Mouse (Mus musculus): ENCODE measurements at regions not wholly inside any gene's neighbourhood (a gene's known extent, or its start where the extent isn't known, plus 50 kb on each side); places are given as distances from the start of the nearest gene placed in this dataset.

DNA sequence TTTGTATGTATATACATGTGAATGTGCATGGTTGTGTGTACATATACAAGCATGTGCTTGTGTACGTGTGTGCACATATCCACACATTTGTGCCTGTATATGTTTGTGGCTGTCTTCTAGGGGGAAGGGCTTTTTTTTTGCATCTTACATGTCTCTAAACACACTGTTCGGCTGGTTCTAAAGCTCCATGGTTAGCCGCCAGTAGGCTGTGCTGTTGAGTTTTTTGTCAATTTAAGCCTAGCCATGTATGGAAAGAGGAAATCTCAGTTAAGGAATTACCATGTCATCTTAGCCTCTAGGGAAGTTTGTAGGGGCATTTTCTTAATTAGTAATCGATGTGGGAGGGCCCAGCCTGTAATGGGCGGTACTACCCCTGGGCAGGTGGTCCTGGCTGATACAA, 411.5 kb upstream of the Kcnab2 start:
- TF ChIP-seq CTCF (IDR thresholded peaks at IDR 0.05; ENCODE audit: low read depth, low read length): no peak
- no peak for TF ChIP-seq POLR2A (IDR thresholded peaks at IDR 0.05; ENCODE audit: borderline replicate concordance, low read depth, low read length)
- no peak overlapping the region for H3K4me3 ChIP-seq (ENCODE audit: insufficient read depth, low read length)

DNA sequence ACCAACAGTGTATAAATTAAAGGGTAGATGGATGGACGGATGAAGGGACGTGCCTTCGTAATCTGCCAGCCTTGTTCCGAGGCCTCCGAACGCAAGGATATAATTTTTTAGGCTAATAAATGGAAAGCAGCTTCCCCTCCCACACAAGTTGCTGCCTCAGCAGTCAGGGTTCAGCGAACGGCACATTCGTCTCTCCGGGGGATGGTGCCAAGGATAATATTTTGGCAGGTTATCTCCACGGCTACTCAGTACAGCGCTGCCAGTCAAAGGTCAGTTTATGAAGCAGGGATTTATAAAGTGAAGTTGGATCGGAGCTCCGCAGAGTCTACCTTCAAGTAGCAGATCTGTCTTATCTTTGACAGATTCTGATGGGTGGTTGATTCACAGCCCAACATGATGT, 410.6 kb upstream of the Kcnab2 start:
- no peaks in the 10 kb centered on the region for H3K4me1 ChIP-seq (ENCODE audit: control insufficient read depth, insufficient read depth, low read length)
- TF ChIP-seq POLR2A (IDR thresholded peaks at IDR 0.05; ENCODE audit: borderline replicate concordance, low read depth, low read length): no peak
- TF ChIP-seq CTCF (IDR thresholded peaks at IDR 0.05; ENCODE audit: low read depth, low read length): no peak
- no peak overlapping the region for H3K4me3 ChIP-seq (ENCODE audit: insufficient read depth, low read length)
- H3K27ac ChIP-seq (ENCODE audit: insufficient read depth, low read depth, low read length): no peak overlapping the region

More for the DNA sequence above, 411.5 kb upstream of the Kcnab2 start:
- H3K4me1 ChIP-seq (ENCODE audit: control insufficient read depth, insufficient read depth, low read length): no peaks in the 10 kb centered on the region
- H3K27ac ChIP-seq (ENCODE audit: insufficient read depth, low read depth, low read length): no peak overlapping the region

DNA sequence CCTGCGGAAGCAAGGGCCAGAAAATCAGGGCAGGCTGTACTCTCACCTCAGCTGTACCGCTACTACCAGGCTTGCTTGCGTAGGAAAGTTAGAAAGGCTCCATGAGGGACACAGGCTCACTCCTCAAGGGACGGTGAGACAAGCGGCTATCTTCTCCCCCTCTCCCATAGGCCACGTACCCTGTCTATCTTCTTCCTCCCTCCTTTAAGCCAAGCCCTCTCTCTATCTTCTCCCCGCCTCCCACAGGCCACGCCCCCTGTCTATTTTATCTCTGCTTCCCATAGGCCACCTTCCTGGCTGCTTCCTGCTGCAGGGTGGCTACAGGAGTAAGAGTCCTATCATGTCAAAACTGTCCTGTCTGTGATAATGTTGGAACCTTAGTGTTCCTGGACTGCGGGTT, 409.1 kb upstream of the Kcnab2 start:
- H3K27ac ChIP-seq (ENCODE audit: insufficient read depth, low read depth, low read length): no peak overlapping the region
- TF ChIP-seq POLR2A (IDR thresholded peaks at IDR 0.05; ENCODE audit: borderline replicate concordance, low read depth, low read length) (no peak), CTCF (IDR thresholded peaks at IDR 0.05; ENCODE audit: low read depth, low read length) (no peak)
- no peaks in the 10 kb centered on the region for H3K4me1 ChIP-seq (ENCODE audit: control insufficient read depth, insufficient read depth, low read length)
- no peak overlapping the region for H3K4me3 ChIP-seq (ENCODE audit: insufficient read depth, low read length)

DNA sequence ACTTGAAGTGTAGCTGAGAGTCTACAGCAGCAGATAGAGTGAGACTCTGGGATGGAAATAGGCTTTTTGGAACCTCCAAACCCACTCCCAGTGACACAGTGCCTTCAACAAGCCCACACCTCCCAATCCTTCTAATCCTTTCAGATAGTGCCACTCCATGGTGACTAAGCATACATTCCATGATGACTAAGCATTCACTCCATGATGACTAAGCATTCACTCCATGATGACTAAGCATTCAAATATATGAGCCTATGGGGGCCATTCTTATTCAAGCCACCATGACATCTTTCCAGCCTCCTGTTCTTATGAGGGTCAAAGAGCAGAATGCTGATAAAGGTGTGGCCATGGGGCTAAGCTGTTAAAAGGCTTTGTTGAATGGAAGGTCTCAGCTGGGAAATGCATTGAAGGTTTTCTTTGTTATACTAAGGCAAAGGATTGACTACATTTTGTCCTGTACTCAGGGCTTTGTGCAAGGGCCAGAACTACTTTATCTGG, 403.8 kb upstream of the Kcnab2 start:
- no peak for TF ChIP-seq POLR2A (IDR thresholded peaks at IDR 0.05; ENCODE audit: borderline replicate concordance, low read depth, low read length)
- no peak for TF ChIP-seq CTCF (IDR thresholded peaks at IDR 0.05; ENCODE audit: low read depth, low read length)
- no peak overlapping the region for H3K27ac ChIP-seq (ENCODE audit: insufficient read depth, low read depth, low read length)
- no peaks in the 10 kb centered on the region for H3K4me1 ChIP-seq (ENCODE audit: control insufficient read depth, insufficient read depth, low read length)
- no peak overlapping the region for H3K4me3 ChIP-seq (ENCODE audit: insufficient read depth, low read length)

DNA sequence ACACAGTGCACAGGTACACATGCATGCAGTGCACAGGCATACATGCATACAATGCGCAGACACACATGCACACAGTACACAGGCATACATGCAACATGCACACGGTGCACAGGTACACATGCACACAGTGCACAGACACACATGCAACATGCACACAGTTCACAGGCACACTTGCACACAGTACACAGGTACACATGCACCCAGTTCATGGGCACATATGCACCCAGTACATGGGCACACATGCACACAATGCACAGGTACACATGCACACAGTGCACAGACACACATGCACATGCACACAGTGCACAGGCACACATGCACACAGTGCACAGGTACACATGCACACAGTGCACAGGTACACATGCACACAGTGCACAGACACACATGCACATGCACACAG, 402.7 kb upstream of the Kcnab2 start:
- Histone ChIP-seq H3K27ac (ENCODE audit: insufficient read depth, low read depth, low read length) (no peak overlapping the region), H3K4me3 (ENCODE audit: insufficient read depth, low read length) (no peak overlapping the region), H3K4me1 (ENCODE audit: control insufficient read depth, insufficient read depth, low read length) (no peaks in the 10 kb centered on the region)
- no peak for TF ChIP-seq POLR2A (IDR thresholded peaks at IDR 0.05; ENCODE audit: borderline replicate concordance, low read depth, low read length)
- no peak for TF ChIP-seq CTCF (IDR thresholded peaks at IDR 0.05; ENCODE audit: low read depth, low read length)

DNA sequence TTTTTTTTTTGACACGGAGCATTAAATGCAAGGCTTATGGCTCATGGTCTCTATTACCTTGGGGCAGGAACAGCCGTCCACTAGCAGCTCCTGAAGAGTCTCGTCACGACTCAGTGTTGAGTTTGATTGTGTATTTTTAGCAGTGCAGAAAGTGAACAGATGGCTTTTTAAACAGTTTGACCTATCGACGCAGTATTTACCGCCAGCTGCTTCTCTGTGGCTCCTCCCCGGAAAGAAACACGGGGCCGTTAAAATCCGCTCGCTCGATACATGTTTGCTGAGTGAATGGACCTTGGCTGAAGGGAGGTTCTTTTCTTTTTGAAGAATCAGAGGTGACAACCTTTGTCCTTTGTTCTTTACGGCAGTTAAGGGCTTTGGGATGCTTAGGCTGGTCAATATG, 401.3 kb upstream of the Kcnab2 start:
- TF ChIP-seq CTCF (IDR thresholded peaks at IDR 0.05; ENCODE audit: low read depth, low read length) (no peak), POLR2A (IDR thresholded peaks at IDR 0.05; ENCODE audit: borderline replicate concordance, low read depth, low read length) (no peak)
- Histone ChIP-seq H3K4me3 (ENCODE audit: insufficient read depth, low read length) (no peak overlapping the region), H3K4me1 (ENCODE audit: control insufficient read depth, insufficient read depth, low read length) (no peaks in the 10 kb centered on the region), H3K27ac (ENCODE audit: insufficient read depth, low read depth, low read length) (no peak overlapping the region)

DNA sequence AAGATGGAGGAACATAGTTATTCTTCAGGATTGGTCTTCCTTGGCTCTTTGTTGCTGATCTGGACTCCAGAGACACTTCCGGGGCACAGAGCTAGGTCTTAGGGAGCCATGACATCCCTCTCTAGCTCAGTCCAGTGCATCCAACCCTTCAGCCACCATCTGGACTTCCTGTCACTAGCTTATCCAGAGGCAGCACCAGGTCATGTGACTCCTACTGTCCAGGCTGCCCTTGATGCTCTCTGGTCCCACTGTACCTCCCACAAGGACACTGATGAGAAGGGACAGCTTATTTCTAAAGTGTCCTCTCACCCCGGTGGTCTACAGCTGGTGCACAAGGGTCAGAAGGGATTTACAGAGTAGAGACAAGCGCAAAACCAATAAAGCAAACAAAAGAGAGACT, 400.7 kb upstream of the Kcnab2 start:
- no peaks in the 10 kb centered on the region for H3K4me1 ChIP-seq (ENCODE audit: control insufficient read depth, insufficient read depth, low read length)
- TF ChIP-seq POLR2A (IDR thresholded peaks at IDR 0.05; ENCODE audit: borderline replicate concordance, low read depth, low read length) (no peak), CTCF (IDR thresholded peaks at IDR 0.05; ENCODE audit: low read depth, low read length) (no peak)
- H3K27ac ChIP-seq (ENCODE audit: insufficient read depth, low read depth, low read length): no peak overlapping the region
- no peak overlapping the region for H3K4me3 ChIP-seq (ENCODE audit: insufficient read depth, low read length)

DNA sequence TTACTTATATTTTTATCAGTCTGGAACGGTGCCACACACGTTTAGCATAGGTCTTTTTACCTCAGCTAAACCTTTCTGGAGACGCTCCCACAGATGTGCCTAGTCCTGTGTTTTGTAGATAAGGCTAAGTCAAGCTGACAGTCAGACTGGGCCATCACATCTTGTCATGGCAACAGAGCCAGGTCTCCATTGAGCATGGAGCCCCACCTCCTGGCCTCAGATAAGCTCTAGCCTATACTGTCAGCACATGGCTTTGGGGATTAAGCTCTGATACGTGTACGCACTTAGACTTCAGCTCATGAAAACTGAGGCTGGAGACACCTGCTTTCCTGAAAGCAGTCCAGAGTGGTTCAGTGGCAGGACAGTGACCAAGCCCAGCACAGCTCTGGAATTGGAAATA, 392.4 kb upstream of the Kcnab2 start:
- Histone ChIP-seq H3K4me3 (ENCODE audit: insufficient read depth, low read length) (no peak overlapping the region), H3K4me1 (ENCODE audit: control insufficient read depth, insufficient read depth, low read length) (no peaks in the 10 kb centered on the region), H3K27ac (ENCODE audit: insufficient read depth, low read depth, low read length) (no peak overlapping the region)
- TF ChIP-seq POLR2A (IDR thresholded peaks at IDR 0.05; ENCODE audit: borderline replicate concordance, low read depth, low read length): no peak
- no peak for TF ChIP-seq CTCF (IDR thresholded peaks at IDR 0.05; ENCODE audit: low read depth, low read length)

DNA sequence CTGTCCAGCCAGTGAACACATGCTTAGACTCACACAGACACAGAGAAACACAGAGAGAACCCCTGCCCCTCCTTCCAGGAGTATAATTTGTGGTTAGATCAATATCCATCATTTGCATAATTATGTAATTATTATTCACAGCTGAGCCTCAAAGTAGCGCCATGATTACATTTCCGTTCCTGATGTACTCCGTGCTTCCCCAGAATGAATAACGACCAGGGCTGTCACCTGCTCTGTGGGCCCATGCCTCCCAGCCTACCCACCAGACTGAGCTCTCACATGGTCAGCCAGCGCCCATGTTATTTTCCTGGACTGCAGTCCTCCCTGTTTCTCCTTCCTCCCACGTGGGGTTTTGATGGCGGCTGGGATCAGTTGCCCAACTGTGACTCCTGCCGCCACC, 388.2 kb upstream of the Kcnab2 start:
- no peak for TF ChIP-seq POLR2A (IDR thresholded peaks at IDR 0.05; ENCODE audit: borderline replicate concordance, low read depth, low read length)
- TF ChIP-seq CTCF (IDR thresholded peaks at IDR 0.05; ENCODE audit: low read depth, low read length): no peak
- Histone ChIP-seq H3K4me1 (ENCODE audit: control insufficient read depth, insufficient read depth, low read length) (no peaks in the 10 kb centered on the region), H3K27ac (ENCODE audit: insufficient read depth, low read depth, low read length) (no peak overlapping the region), H3K4me3 (ENCODE audit: insufficient read depth, low read length) (no peak overlapping the region)

DNA sequence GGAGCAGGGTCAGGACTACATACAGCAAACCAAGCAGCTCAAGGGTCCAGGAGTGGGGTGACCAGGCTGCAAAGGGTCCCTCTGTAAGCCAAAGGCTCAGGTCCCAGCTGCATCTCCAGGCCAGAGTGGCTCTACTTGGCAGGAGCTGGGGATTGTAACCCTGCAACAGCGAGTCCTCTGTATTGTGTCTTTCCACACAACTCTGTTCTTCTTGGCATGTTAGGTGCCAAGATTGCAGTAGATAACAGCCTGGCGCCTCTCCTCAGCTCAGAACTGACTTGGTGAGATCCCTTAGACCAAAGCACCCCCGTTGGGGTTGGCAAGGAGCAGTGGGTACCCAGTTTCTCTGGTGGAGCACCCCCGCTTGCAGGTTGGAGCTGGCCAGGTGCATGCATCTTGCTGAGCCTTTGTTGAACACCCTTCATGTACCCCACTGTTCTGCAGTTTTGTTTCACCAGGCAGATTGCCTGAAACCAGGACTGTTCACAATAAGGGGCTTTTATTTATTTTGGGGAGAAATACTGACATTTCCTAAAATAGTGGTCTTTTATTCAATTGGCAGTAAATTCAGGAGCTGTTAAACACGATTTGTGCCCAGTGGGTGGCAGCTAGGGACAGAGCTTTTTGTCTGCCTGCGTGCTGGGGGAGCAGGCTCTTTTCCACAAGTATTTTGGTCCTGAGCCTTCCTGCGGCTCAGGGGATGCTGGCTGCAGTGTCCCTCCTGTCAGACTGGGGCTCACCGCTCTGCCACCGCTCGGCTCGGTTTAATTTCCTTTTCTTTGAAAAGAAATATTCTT, 385.3 kb upstream of the Kcnab2 start:
- no peak overlapping the region for H3K27ac ChIP-seq (ENCODE audit: insufficient read depth, low read depth, low read length)
- TF ChIP-seq CTCF (IDR thresholded peaks at IDR 0.05; ENCODE audit: low read depth, low read length) (no peak), POLR2A (IDR thresholded peaks at IDR 0.05; ENCODE audit: borderline replicate concordance, low read depth, low read length) (no peak)
- H3K4me1 ChIP-seq (ENCODE audit: control insufficient read depth, insufficient read depth, low read length): no peaks in the 10 kb centered on the region
- H3K4me3 ChIP-seq (ENCODE audit: insufficient read depth, low read length): no peak overlapping the region
